17 mouse cellular contexts compared by ENCODE assay signal in genomic region chr13:104542123-104542758, GRCm38 (mm10).
A peak's percentile ranks its signal among the peaks of the same experiment; 100 is the strongest.
DNase-seq lines count a peak whose midpoint lies in the region; ATAC-seq lines count a peak whose summit lies in the region.
"Had no signal": no experiment of that assay in that cellular context is flagged by ENCODE, and none has a peak within 500 bp of the region (broad histone marks: within the 10 kb centered on the region; RNA-seq: fewer than 3 reads in every experiment).

No protein-coding gene starts in this region.

- no peaks in the 10 kb centered on the region for H3K27me3 ChIP-seq in intestine, embryonic 14.5 days (replicated peaks; ENCODE audit: control insufficient read depth, insufficient read depth, low read length)
- H3K27me3 ChIP-seq in stomach, embryonic 14.5 days (ENCODE audit: control insufficient read depth, insufficient read depth, low read length), result no peaks in the 10 kb centered on the region

- peak overlapping the region; percentile 70 for H3K27ac ChIP-seq in intestine, embryonic 14.5 days (ENCODE audit: low read depth)
- peak overlapping the region; percentile 63; the same call in 1 of the 2 replicates for H3K27ac ChIP-seq in stomach, embryonic 14.5 days (ENCODE audit: low read length)
- H3K27ac ChIP-seq: layer of hippocampus, adult 2 months; macrophage had no signal

- H3K9me3 ChIP-seq in intestine, embryonic 14.5 days (ENCODE audit: control insufficient read depth, low read length), result no peaks in the 10 kb centered on the region
- H3K9me3 ChIP-seq in stomach, embryonic 14.5 days (ENCODE audit: control insufficient read depth, low read depth, low read length), result no peaks in the 10 kb centered on the region

- no peak overlapping the region for H3K4me2 ChIP-seq in intestine, embryonic 14.5 days (ENCODE audit: low read length)
- H3K4me2 ChIP-seq in stomach, embryonic 14.5 days (replicated peaks; ENCODE audit: low read depth, low read length), result no peak overlapping the region

- H3K4me3 ChIP-seq in intestine, embryonic 14.5 days (ENCODE audit: low read depth, low read length), result no peak overlapping the region
- H3K4me3 ChIP-seq in stomach, embryonic 14.5 days (ENCODE audit: low read depth, low read length), result no peak overlapping the region
- H3K4me3 ChIP-seq: layer of hippocampus, adult 2 months had no signal

- peaks cover 11% of the 10 kb centered on the region for H3K4me1 ChIP-seq in intestine, embryonic 14.5 days (replicated peaks; ENCODE audit: control insufficient read depth, insufficient read depth, low read length)
- peaks cover 12% of the 10 kb centered on the region; the same call in 1 of the 2 replicates for H3K4me1 ChIP-seq in stomach, embryonic 14.5 days (ENCODE audit: control insufficient read depth, insufficient read depth, low read length)

- 67% methylated on average over 10 of the region's 10 CpGs for WGBS in intestine, embryonic 14.5 days
- WGBS in stomach, embryonic 14.5 days, result 78% methylated on average over 10 of the region's 10 CpGs

- no peak overlapping the region for H3K9ac ChIP-seq in intestine, embryonic 14.5 days (ENCODE audit: low read length)
- H3K9ac ChIP-seq in stomach, embryonic 14.5 days (replicated peaks; ENCODE audit: low read depth, low read length), result no peak overlapping the region

- H3K36me3 ChIP-seq in intestine, embryonic 14.5 days (ENCODE audit: control insufficient read depth, insufficient read depth, low read length), result no peaks in the 10 kb centered on the region
- no peaks in the 10 kb centered on the region for H3K36me3 ChIP-seq in stomach, embryonic 14.5 days (ENCODE audit: control insufficient read depth, insufficient read depth, low read length)

- DNase-seq in kidney, postnatal 14 days, result peak; percentile 12
- no peak for DNase-seq in kidney, adult 9 months
- no peak for DNase-seq in intestine, embryonic 14.5 days (ENCODE audit: low spot score)
- DNase-seq in lung, postnatal 10 days, result peak; percentile 31
- DNase-seq in adrenal gland, adult (ENCODE audit: inconsistent age in 2 of 2, low spot score in 1 of 2), result no peak
- no peak for DNase-seq in embryo, embryonic 10.5 days (ENCODE audit: low spot score)
- no peak for DNase-seq in layer of hippocampus, adult 9-11 months
- DNase-seq: adrenal gland, postnatal 14 days; cerebellum, postnatal 10 days; gastrocnemius, postnatal 14 days; right cerebral cortex, postnatal 4 days; thymus, postnatal 36 days had no signal

- no peak for ATAC-seq in intestine, embryonic 14.5 days (replicated peaks; ENCODE audit: low FRiP score, low TSS enrichment, low read depth)
- no peak for ATAC-seq in stomach, embryonic 14.5 days (ENCODE audit: insufficient number of reproducible peaks, insufficient read depth, low FRiP score, low read depth)
- ATAC-seq: inflammation-experienced regulatory T-cells, adult 6 months; midbrain, embryonic 16.5 days had no signal

Comparison
In these comparisons a context has a peak if more than half of its experiments do, and no peak if none do; other contexts are left out.
1. DNase-seq: peak in kidney, postnatal 14 days (single experiment) and lung, postnatal 10 days (single experiment); none in kidney, adult 9 months (single experiment), intestine, embryonic 14.5 days (single experiment), adrenal gland, adult (0 of 2), embryo, embryonic 10.5 days (single experiment) and layer of hippocampus, adult 9-11 months (single experiment).